Mouse (Mus musculus): ENCODE data around the gene Igf2r. TPM values are rescaled to one million over a fixed set of nuclear protein-coding genes. Genes with fewer than 3 reads are reported as not detected.
A peak's percentile ranks its signal among the peaks of the same experiment; 100 is the strongest.

The Igf2r gene
- polyA plus RNA-seq, 1 experiment from 2014 or later, result 98.0 TPM

GRCm38 (mm10) chr17:12755146-12755545 lies 14.3 kb downstream of the Igf2r start:
- Histone ChIP-seq H3K9me3 (replicated peaks; ENCODE audit: control insufficient read depth, low read length) (no peaks in the 10 kb centered on the region), H3K27ac (ENCODE audit: low read length) (peak overlapping the region; percentile 41), H3K4me3 (ENCODE audit: low read length) (no peak overlapping the region), H3K36me3 (ENCODE audit: control insufficient read depth, insufficient read depth) (peaks cover 6% of the 10 kb centered on the region), H3K4me2 (ENCODE audit: low read depth, low read length) (peak overlapping the region; percentile 26; the same call in 1 of the 2 replicates), H3K27me3 (ENCODE audit: control insufficient read depth, insufficient read depth, low read length) (no peaks in the 10 kb centered on the region), H3K9ac (ENCODE audit: low read length) (peak overlapping the region; percentile 46), H3K4me1 (ENCODE audit: control insufficient read depth, insufficient read depth, low read length) (peaks cover 100% of the 10 kb centered on the region)
- no peak for ATAC-seq (replicated peaks; ENCODE audit: extremely low read depth, insufficient read depth, low FRiP score)
- 35% methylated on average over 4 of the region's 4 CpGs for WGBS

- Histone ChIP-seq H3K27ac (ENCODE audit: low read length) (peak overlapping the region; percentile 41), H3K9me3 (replicated peaks; ENCODE audit: control insufficient read depth, low read length) (no peaks in the 10 kb centered on the region), H3K27me3 (ENCODE audit: control insufficient read depth, insufficient read depth, low read length) (no peaks in the 10 kb centered on the region), H3K4me3 (ENCODE audit: low read length) (no peak overlapping the region), H3K4me1 (ENCODE audit: control insufficient read depth, insufficient read depth, low read length) (peaks cover 100% of the 10 kb centered on the region), H3K9ac (ENCODE audit: low read length) (peak overlapping the region; percentile 46), H3K4me2 (ENCODE audit: low read depth, low read length) (peak overlapping the region; percentile 26; the same call in 1 of the 2 replicates), H3K36me3 (ENCODE audit: control insufficient read depth, insufficient read depth) (peaks cover 6% of the 10 kb centered on the region; the same call in 1 of the 2 replicates)
- ATAC-seq (replicated peaks; ENCODE audit: extremely low read depth, insufficient read depth, low FRiP score), result no peak
- 26% methylated on average over 3 of the region's 3 CpGs for WGBS
Measured at GRCm38 (mm10) chr17:12754243-12755007, 15.0 kb downstream of the Igf2r start.

GRCm38 (mm10) chr17:12753050-12753449 lies 16.4 kb downstream of the Igf2r start:
- peak overlapping the region; percentile 60; the same call in 1 of the 2 replicates for H3K9ac ChIP-seq (ENCODE audit: low read length)
- peaks cover 8% of the 10 kb centered on the region; the same call in 1 of the 2 replicates for H3K36me3 ChIP-seq (ENCODE audit: control insufficient read depth, insufficient read depth)
- no peak overlapping the region for H3K4me3 ChIP-seq (ENCODE audit: low read length)
- peaks cover 100% of the 10 kb centered on the region for H3K4me1 ChIP-seq (ENCODE audit: control insufficient read depth, insufficient read depth, low read length)
- no peaks in the 10 kb centered on the region for H3K9me3 ChIP-seq (replicated peaks; ENCODE audit: control insufficient read depth, low read length)
- H3K27me3 ChIP-seq (ENCODE audit: control insufficient read depth, insufficient read depth, low read length), result no peaks in the 10 kb centered on the region
- WGBS, result 40% methylated on average over 4 of the region's 4 CpGs
- ATAC-seq (replicated peaks; ENCODE audit: extremely low read depth, insufficient read depth, low FRiP score), result no peak
- H3K27ac ChIP-seq (ENCODE audit: low read length), result peak overlapping the region; percentile 89
- peak overlapping the region; percentile 17 for H3K4me2 ChIP-seq (ENCODE audit: low read depth, low read length)

- WGBS, result 42% methylated on average over 4 of the region's 4 CpGs
- H3K9me3 ChIP-seq (replicated peaks; ENCODE audit: control insufficient read depth, low read length), result no peaks in the 10 kb centered on the region
- peaks cover 95% of the 10 kb centered on the region for H3K4me1 ChIP-seq (ENCODE audit: control insufficient read depth, insufficient read depth, low read length)
- H3K36me3 ChIP-seq (ENCODE audit: control insufficient read depth, insufficient read depth), result peaks cover 13% of the 10 kb centered on the region
- H3K27ac ChIP-seq (ENCODE audit: low read length), result peak overlapping the region; percentile 89
- H3K4me3 ChIP-seq (ENCODE audit: low read length), result no peak overlapping the region
- H3K27me3 ChIP-seq (ENCODE audit: control insufficient read depth, insufficient read depth, low read length), result no peaks in the 10 kb centered on the region
- H3K9ac ChIP-seq (ENCODE audit: low read length), result peak overlapping the region; percentile 60
- peak overlapping the region; percentile 52; the same call in 1 of the 2 replicates for H3K4me2 ChIP-seq (ENCODE audit: low read depth, low read length)
- no peak for ATAC-seq (replicated peaks; ENCODE audit: extremely low read depth, insufficient read depth, low FRiP score)
Measured at GRCm38 (mm10) chr17:12751641-12752040, 17.8 kb downstream of the Igf2r start.

GRCm38 (mm10) chr17:12751218-12751617 lies 18.2 kb downstream of the Igf2r start:
- Histone ChIP-seq H3K9ac (ENCODE audit: low read length) (peak overlapping the region; percentile 66), H3K27me3 (ENCODE audit: control insufficient read depth, insufficient read depth, low read length) (no peaks in the 10 kb centered on the region), H3K27ac (ENCODE audit: low read length) (peak overlapping the region; percentile 89), H3K4me2 (ENCODE audit: low read depth, low read length) (peak overlapping the region; percentile 52), H3K36me3 (ENCODE audit: control insufficient read depth, insufficient read depth) (peaks cover 13% of the 10 kb centered on the region), H3K9me3 (replicated peaks; ENCODE audit: control insufficient read depth, low read length) (no peaks in the 10 kb centered on the region), H3K4me3 (ENCODE audit: low read length) (peak overlapping the region; percentile 20; the same call in 1 of the 2 replicates), H3K4me1 (ENCODE audit: control insufficient read depth, insufficient read depth, low read length) (peaks cover 93% of the 10 kb centered on the region)
- ATAC-seq (replicated peaks; ENCODE audit: extremely low read depth, insufficient read depth, low FRiP score), result no peak
- 18% methylated on average over 4 of the region's 4 CpGs for WGBS

GRCm38 (mm10) chr17:12750591-12751170 lies 18.8 kb downstream of the Igf2r start:
- WGBS, result 23% methylated on average over 9 of the region's 9 CpGs
- Histone ChIP-seq H3K4me3 (ENCODE audit: low read length) (peak overlapping the region; percentile 20; the same call in 1 of the 2 replicates), H3K4me1 (ENCODE audit: control insufficient read depth, insufficient read depth, low read length) (peaks cover 91% of the 10 kb centered on the region), H3K27ac (ENCODE audit: low read length) (peak overlapping the region; percentile 89), H3K36me3 (ENCODE audit: control insufficient read depth, insufficient read depth) (peaks cover 16% of the 10 kb centered on the region), H3K9ac (ENCODE audit: low read length) (peak overlapping the region; percentile 66), H3K9me3 (replicated peaks; ENCODE audit: control insufficient read depth, low read length) (no peaks in the 10 kb centered on the region), H3K4me2 (ENCODE audit: low read depth, low read length) (peak overlapping the region; percentile 52), H3K27me3 (ENCODE audit: control insufficient read depth, insufficient read depth, low read length) (no peaks in the 10 kb centered on the region)
- no peak for ATAC-seq (replicated peaks; ENCODE audit: extremely low read depth, insufficient read depth, low FRiP score)

- H3K4me3 ChIP-seq (ENCODE audit: low read length), result no peak overlapping the region; the same call in 1 of the 2 replicates
- H3K27me3 ChIP-seq (ENCODE audit: control insufficient read depth, insufficient read depth, low read length), result no peaks in the 10 kb centered on the region
- H3K9ac ChIP-seq (ENCODE audit: low read length), result peak overlapping the region; percentile 66
- peaks cover 26% of the 10 kb centered on the region for H3K36me3 ChIP-seq (ENCODE audit: control insufficient read depth, insufficient read depth)
- H3K4me1 ChIP-seq (ENCODE audit: control insufficient read depth, insufficient read depth, low read length), result peaks cover 91% of the 10 kb centered on the region
- no peak for ATAC-seq (replicated peaks; ENCODE audit: extremely low read depth, insufficient read depth, low FRiP score)
- peak overlapping the region; percentile 52 for H3K4me2 ChIP-seq (ENCODE audit: low read depth, low read length)
- H3K9me3 ChIP-seq (replicated peaks; ENCODE audit: control insufficient read depth, low read length), result no peaks in the 10 kb centered on the region
- peak overlapping the region; percentile 89 for H3K27ac ChIP-seq (ENCODE audit: low read length)
- 18% methylated on average over 8 of the region's 8 CpGs for WGBS
Measured at GRCm38 (mm10) chr17:12749421-12750367, 19.8 kb downstream of the Igf2r start.

GRCm38 (mm10) chr17:12745761-12746160 lies 23.7 kb downstream of the Igf2r start:
- Histone ChIP-seq H3K4me2 (ENCODE audit: low read depth, low read length) (peak overlapping the region; percentile 65), H3K27ac (ENCODE audit: low read length) (peak overlapping the region; percentile 99)

More at GRCm38 (mm10) chr17:12745761-12746160, 23.7 kb downstream of the Igf2r start:
- H3K9ac ChIP-seq (ENCODE audit: low read length), result peak overlapping the region; percentile 60
- ATAC-seq (replicated peaks; ENCODE audit: extremely low read depth, insufficient read depth, low FRiP score), result no peak
- peaks cover 18% of the 10 kb centered on the region for H3K9me3 ChIP-seq (replicated peaks; ENCODE audit: control insufficient read depth, low read length)
- H3K4me3 ChIP-seq (ENCODE audit: low read length), result peak overlapping the region; percentile 74; the same call in 1 of the 2 replicates
- no peaks in the 10 kb centered on the region for H3K27me3 ChIP-seq (ENCODE audit: control insufficient read depth, insufficient read depth, low read length)
- 43% methylated on average over 4 of the region's 4 CpGs for WGBS
- H3K36me3 ChIP-seq (ENCODE audit: control insufficient read depth, insufficient read depth), result peaks cover 58% of the 10 kb centered on the region
- H3K4me1 ChIP-seq (ENCODE audit: control insufficient read depth, insufficient read depth, low read length), result peaks cover 63% of the 10 kb centered on the region

Measured in heart, embryonic 16.5 days (tissue).